Comparison of ENCODE assay signal across 9 mouse cellular contexts in genomic region chr5:111760721-111761480, GRCm38 (mm10). TPM values are rescaled to one million over a fixed set of nuclear protein-coding genes. Genes with fewer than 3 reads are reported as not detected.
A peak's percentile ranks its signal among the peaks of the same experiment; 100 is the strongest.
DNase-seq lines count a peak whose midpoint lies in the region; ATAC-seq and TF ChIP-seq lines count a peak whose summit lies in the region.
"Had no signal": no experiment of that assay in that cellular context is flagged by ENCODE, and none has a peak within 500 bp of the region (broad histone marks: within the 10 kb centered on the region; RNA-seq: fewer than 3 reads in every experiment).

No protein-coding gene starts in this region.

- peak overlapping the region; percentile 69 for H3K4me3 ChIP-seq in gastrocnemius, adult 2 months
- peak overlapping the region; percentile 20 for H3K4me3 ChIP-seq in hindbrain, embryonic 11.5 days (ENCODE audit: low read depth, low read length)

- peak overlapping the region; percentile 42 for H3K9ac ChIP-seq in hindbrain, embryonic 11.5 days (ENCODE audit: low read depth, low read length)

- no peaks in the 10 kb centered on the region for H3K9me3 ChIP-seq in hindbrain, embryonic 11.5 days (ENCODE audit: control insufficient read depth, low read length)

- peaks cover 12% of the 10 kb centered on the region for H3K4me1 ChIP-seq in hindbrain, embryonic 11.5 days (replicated peaks; ENCODE audit: control insufficient read depth, insufficient read depth, low read length)

- TF ChIP-seq CTCF in gastrocnemius, adult 2 months (IDR thresholded peaks at IDR 0.05), result no peak

- H3K36me3 ChIP-seq in hindbrain, embryonic 11.5 days (ENCODE audit: control insufficient read depth, insufficient read depth, low read length), result no peaks in the 10 kb centered on the region

- peak; percentile 48 for DNase-seq in gastrocnemius, adult 2 months
- DNase-seq in gastrocnemius, postnatal 4 days (ENCODE audit: low spot score in 2 of 2), result no peak
- DNase-seq in ZHBTc4 (ENCODE audit: low read depth, low spot score), result peak; percentile 51
- DNase-seq in hindbrain, embryonic 11.5 days (ENCODE audit: low spot score), result peak; percentile 55
- DNase-seq in lung, postnatal 36 days, result peak; percentile 6
- DNase-seq in testis, postnatal 14 days (ENCODE audit: low spot score), result no peak
- no peak for DNase-seq in frontal cortex, postnatal 36 days (ENCODE audit: low spot score in 2 of 2)
- no peak for DNase-seq in natural killer cell, adult 2 months (ENCODE audit: low spot score in 2 of 2)

- H3K4me2 ChIP-seq in hindbrain, embryonic 11.5 days (replicated peaks; ENCODE audit: low read depth, low read length), result peak overlapping the region; percentile 59

- peak overlapping the region; percentile 82 for H3K27ac ChIP-seq in gastrocnemius, adult 2 months
- H3K27ac ChIP-seq in hindbrain, embryonic 11.5 days (ENCODE audit: low read depth, low read length), result peak overlapping the region; percentile 94
- H3K27ac ChIP-seq: macrophage had no signal

- no peaks in the 10 kb centered on the region for H3K27me3 ChIP-seq in hindbrain, embryonic 11.5 days (ENCODE audit: control insufficient read depth, insufficient read depth, low read length)

- 20% methylated on average over 10 of the region's 10 CpGs for WGBS in hindbrain, embryonic 11.5 days

- intact Hi-C loops in gastrocnemius, adult 2 months (cut with DNase I), result loop anchor here (5.0 kb wide), 1 partner anchor 36 kb away; no protein-coding TSS in a partner anchor

- ATAC-seq in hindbrain, embryonic 11.5 days (ENCODE audit: low FRiP score), result peak; percentile 28; the same call in 1 of the 2 replicates

RNA-seq across cellular contexts. Expression of gene Gm26897, which starts 27.2 kb away (rescaled TPM):
- not detected for total RNA-seq in gastrocnemius, adult 2 months (2021)
- total RNA-seq in gastrocnemius, postnatal 4 days (2021), result not detected
- not detected in 2 replicates for polyA plus RNA-seq in hindbrain, embryonic 11.5 days (2014; fragmentation: Nextera tagmentation; extraction: Ambion mirVana)
- polyA plus RNA-seq: macrophage had no signal

Comparison
In these comparisons a context has a peak if more than half of its experiments do, and no peak if none do; other contexts are left out.
1. DNase-seq: peak in gastrocnemius, adult 2 months (single experiment), ZHBTc4 (single experiment), hindbrain, embryonic 11.5 days (single experiment) and lung, postnatal 36 days (single experiment); none in gastrocnemius, postnatal 4 days (0 of 2), testis, postnatal 14 days (single experiment), frontal cortex, postnatal 36 days (0 of 2) and natural killer cell, adult 2 months (0 of 2).